ENCODE assay signal across 23 mouse cellular contexts in the genomic region with DNA sequence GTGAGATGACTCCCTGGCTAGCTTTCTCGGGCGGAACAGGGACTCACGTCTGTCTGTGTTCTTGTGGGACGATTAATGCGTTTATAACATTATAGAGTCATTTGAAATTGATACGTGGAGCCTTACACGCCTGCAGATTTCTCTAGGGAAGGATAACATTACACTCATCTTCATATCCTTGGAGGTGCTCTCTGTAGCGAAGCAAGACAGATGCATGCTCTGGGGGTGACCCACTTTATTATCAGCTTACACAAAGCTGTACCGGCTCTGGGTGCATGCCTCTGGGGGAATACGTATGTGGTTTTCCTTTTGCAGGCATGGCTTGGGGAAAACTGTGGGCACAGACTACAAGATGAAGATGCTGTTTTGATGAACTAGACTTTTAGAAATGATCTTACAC.
"Had no signal": no experiment of that assay in that cellular context is flagged by ENCODE, and none has a peak within 500 bp of the region (broad histone marks: within the 10 kb centered on the region; RNA-seq: fewer than 3 reads in every experiment).

No protein-coding gene starts in this region.

- H3K9me3 ChIP-seq: heart, embryonic 13.5 days; heart, embryonic 15.5 days; intestine, embryonic 15.5 days; limb, embryonic 10.5 days; limb, embryonic 12.5 days had no signal

- H3K9ac ChIP-seq: heart, embryonic 13.5 days; heart, embryonic 15.5 days; hindbrain, embryonic 14.5 days; intestine, embryonic 15.5 days; limb, embryonic 12.5 days had no signal

- ATAC-seq: hindbrain, embryonic 16.5 days; inflammation-experienced regulatory T-cells, adult 6 months; intestine, embryonic 15.5 days; intestine, postnatal 0 days had no signal

- H3K4me1 ChIP-seq: heart, embryonic 13.5 days; heart, embryonic 15.5 days; intestine, embryonic 15.5 days; limb, embryonic 10.5 days; limb, embryonic 12.5 days had no signal

- H3K27ac ChIP-seq: heart, adult 2 months; heart, embryonic 13.5 days; heart, embryonic 15.5 days; hindbrain, embryonic 14.5 days; intestine, embryonic 15.5 days; layer of hippocampus, adult 2 months; left cerebral cortex, adult 2 months; limb, embryonic 10.5 days; limb, embryonic 12.5 days had no signal

- H3K27me3 ChIP-seq: heart, embryonic 13.5 days; heart, embryonic 15.5 days; intestine, embryonic 15.5 days; limb, embryonic 12.5 days had no signal

- H3K36me3 ChIP-seq: heart, embryonic 13.5 days; heart, embryonic 15.5 days; intestine, embryonic 15.5 days; limb, embryonic 10.5 days; limb, embryonic 12.5 days had no signal

- H3K4me3 ChIP-seq: heart, adult 2 months; heart, embryonic 13.5 days; heart, embryonic 15.5 days; intestine, embryonic 15.5 days; layer of hippocampus, adult 2 months; left cerebral cortex, adult 2 months; limb, embryonic 10.5 days; limb, embryonic 12.5 days had no signal

- DNase-seq: gastrocnemius, postnatal 14 days; gastrocnemius, postnatal 36 days; heart, adult 2 months; heart, postnatal 14 days; heart, postnatal 36 days; kidney, adult 18-20 months; kidney, adult 8-10 months; kidney, postnatal 25 days; kidney, postnatal 4 days; liver had no signal

- H3K4me2 ChIP-seq: heart, embryonic 11.5 days; heart, embryonic 13.5 days; heart, embryonic 15.5 days; hindbrain, embryonic 14.5 days; intestine, embryonic 15.5 days; limb, embryonic 12.5 days; liver, embryonic 11.5 days had no signal
